Mouse (Mus musculus) liver, postnatal 0 days (tissue): ENCODE results near the gene Skil.

ENCODE experiments used
- CTCF ChIP-seq: sonication (generic); IDR thresholded peaks from 2 replicates; pipeline ENCODE4 v1.5.1; 2016; ENCODE audit warnings: antibody characterized with exemption, low read depth
- EP300 ChIP-seq: IDR thresholded peaks from 2 replicates; pipeline ENCODE4 v1.6.1; 2016; ENCODE audit warnings: antibody characterized with exemption, low read depth, mild to moderate bottlenecking

GRCm38 (mm10) chr3:31085000-31085399 is 9.9 kb upstream of the Skil start:
- TF ChIP-seq CTCF (no peak), EP300 (no peak)
